Mouse (Mus musculus) yolk sac, embryonic 10.5 days (tissue): Measurements from ENCODE around the gene Cep162.

ENCODE experiments used
- DNase-seq: peaks from one replicate; pipeline ENCODE4 v3.0.0-alpha.2; 2017; ENCODE audit warnings: low spot score

Cep162 gene

DNA sequence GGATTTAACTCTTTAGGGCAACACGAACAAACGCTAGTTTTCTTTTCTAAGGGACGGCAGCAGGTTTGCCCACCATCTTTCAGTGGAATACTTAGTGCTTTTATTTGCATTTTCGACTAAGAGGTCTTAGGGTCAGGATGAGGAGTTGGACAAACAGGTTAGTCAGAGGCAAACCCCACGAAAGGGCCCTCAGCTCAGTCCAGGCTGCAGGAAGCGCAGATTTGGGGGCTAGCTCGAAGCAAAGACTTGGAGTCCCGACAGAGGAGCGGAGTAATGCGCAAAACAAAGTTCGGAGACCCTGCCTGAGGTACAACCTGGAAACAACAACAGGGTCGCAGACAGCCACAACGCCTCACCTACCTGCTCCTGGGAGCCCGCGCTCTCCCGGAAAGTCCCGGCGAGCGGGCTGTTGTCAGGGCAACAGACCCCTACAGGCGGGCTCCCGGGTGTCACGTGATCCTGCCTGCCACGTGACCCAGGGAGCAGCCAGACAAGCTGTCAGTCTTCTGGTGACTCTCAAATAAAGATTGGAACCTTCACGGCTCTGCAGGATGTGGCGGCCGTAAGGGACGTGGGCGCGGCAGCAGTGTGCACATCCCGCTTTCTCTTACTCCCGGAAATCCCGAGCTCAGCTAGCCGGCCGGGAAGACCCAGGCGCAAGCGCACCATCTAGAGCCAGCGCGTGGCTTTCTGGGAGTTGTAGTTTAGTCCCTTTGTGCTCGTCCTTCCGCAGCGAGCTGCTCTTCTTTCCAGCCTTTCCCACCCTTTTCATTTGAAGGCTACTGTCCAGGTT, at the start of gene Cep162:
Gene Cep162, minus strand, starts transcription at position 634 of the 793 bp plus-strand sequence.
- DNase-seq = peak; percentile 93

DNA sequence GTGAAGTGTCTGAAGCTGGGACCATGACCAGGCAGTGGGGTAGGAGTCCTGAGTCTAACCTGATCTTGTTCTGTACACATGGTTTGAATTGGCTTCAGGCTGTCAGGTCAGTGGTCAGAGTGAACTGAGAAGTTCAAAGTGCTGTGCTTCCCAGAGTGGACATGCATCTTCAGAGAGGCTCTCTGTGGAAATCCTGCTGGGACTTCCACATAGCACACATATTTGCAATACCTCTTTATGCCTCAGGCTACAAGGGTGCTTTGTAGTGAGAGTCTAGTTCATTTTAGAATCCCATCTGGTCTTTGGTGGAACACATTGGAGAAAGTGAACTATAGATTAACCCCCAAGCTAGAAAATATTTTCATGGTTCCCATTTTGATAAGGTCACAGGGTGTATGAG, 47.9 kb upstream of the Cep162 start:
- no peak for DNase-seq

DNA sequence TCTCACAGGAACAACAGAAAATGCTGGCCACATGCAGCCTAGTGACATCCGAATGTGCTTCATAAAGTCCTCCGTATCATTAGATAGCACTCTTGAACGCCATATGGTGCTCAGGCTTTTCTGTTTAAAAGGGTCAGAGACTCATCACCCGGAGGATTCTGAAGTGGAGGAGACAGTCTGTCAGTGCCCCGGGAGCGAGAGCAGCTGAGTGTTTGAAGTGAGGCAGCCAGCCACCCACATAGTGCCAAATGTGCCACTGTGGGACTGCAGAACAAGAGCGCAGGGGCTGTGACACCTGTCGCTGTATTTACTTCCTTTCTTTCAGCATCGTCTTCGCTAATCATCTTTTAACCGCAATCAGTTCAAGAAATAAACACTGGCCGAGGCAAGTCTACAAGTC, 43.6 kb upstream of the Cep162 start:
- no peak for DNase-seq

DNA sequence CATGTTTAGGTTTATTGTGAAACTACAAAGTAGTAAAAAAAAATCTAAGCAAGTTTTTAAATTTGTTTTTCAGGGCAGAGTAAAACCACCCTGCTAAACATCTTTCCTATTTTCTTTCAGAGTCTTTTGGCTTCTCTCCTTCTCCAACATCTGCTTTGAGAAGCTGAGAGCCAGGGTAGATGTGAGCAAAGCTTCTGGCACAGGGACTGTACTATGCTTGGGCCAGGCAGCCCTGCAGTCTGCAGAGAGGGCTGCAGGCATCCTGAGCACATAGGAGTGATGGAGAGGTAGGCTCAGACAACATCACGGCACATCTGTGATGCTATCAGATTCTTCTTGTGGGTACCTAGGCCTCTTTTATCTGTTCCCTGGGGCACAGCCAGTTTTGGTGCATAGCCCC, 42.2 kb upstream of the Cep162 start:
- DNase-seq = no peak

DNA sequence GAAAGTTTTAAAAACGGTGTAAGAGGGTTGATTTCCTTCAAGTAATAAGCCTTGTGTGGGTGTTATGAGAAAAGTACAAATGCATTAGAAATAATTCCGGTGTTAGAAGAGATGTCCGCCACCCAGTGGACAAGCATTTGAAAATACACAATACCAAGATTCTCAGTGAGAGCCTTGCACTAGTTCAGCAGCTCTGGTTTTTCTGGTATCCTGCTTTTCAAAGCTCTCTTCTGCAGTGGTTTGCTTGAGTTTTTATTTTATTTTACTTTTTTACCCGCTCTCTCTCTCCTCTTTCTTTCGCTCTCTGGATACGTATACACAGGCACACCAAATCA, 327 bp upstream of the Cep162 start:
- no peak for DNase-seq

DNA sequence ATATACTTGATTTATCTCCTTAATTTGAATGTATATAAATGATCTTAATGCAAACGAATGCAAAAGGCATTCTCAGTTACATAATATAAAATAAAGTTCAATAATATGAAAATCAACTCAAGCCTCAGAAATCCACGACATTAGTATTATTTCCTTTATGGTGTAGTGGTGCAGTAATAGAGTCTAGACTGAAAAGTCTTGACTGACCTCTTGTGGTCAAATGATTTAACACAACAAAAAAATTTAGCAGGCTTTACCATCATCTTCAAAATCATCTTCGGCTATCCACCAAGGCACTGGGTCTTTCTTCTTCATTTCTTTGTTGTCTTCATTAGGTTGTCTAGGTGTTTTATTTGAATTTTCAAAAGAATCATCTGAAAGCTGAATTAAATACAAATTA, 7.2 kb downstream of the Cep162 start:
- no peak for DNase-seq

DNA sequence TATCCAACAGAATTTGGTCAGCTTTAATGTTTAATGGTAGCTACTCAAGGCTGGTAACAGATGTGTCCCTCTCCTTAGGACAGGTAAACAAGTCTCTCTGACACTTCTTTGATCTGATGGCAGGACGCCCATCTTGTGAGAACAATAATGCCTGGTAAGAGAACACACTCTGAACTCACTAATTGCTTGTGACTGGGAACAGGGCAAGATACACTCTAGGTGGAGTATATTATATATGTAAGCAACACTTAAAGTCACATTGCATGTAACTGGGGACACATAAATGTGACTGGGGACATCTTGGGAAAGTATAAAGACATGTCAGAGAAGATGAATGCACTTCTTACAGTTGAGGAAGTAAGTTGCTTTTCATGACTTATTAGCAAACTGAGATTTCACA, 7.7 kb downstream of the Cep162 start:
- no peak for DNase-seq

DNA sequence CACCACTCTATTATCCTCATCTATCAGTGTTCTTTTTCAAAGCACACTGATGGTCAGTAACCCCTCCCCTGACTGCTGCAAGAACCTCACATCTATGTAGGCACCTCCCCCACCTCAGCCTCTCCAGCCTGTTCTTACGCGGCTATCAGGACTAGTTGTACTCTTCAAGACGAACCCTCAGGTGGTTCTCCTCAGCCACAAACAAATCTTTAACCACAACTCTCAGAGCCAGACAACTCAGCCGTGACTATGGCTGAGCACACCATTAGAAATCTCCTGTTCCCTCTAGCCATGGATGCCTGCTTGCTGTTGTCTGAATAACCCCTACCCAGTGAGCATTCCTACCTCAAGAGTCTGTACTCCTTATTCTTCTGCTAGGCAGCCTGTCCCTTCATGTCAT, 42.1 kb downstream of the Cep162 start:
- DNase-seq = no peak

DNA sequence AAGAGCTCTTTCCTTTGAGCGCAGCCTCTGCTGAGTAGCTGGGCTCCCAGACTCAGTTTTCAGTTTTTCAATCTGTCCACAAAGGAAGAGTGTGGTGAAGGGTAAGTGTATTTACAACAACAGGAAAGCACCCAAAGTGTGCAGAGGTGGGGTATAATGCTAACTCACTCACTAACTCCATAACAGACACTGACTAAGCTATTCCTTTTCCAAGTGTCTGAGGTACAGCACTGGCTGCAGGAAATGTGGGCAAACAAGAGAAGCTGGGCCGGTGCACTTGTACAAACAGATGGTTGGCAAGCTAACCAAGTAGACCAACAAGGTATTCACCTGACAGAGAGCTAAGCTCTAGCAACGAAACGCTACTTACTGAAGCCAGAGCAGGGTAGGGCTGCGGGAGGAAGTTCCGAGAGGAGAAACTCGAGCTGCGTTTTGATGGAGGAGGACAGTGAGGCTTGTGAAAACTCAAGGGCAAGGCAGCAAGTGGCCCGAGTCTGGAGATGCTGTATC, 44.5 kb downstream of the Cep162 start:
- no peak for DNase-seq

DNA sequence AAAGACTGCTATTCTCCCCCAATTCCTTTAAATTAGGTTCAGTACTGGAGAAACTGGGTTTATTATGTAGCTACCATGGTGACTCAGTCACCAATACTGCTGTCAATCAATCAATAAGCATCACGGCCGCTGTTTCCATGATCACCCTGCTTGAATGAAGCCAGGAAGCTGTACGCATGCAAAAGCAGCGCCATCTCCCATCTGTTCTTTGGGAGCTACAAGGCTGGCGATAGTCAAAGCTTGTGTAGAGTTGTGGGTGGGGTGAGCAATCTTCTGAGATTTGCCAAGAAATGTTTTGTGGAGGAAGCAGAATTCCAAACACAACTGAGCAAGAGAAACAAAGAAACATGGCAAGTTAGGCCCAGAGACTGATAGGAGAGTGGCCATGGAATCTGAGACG, 52.9 kb downstream of the Cep162 start:
- DNase-seq = no peak

DNA sequence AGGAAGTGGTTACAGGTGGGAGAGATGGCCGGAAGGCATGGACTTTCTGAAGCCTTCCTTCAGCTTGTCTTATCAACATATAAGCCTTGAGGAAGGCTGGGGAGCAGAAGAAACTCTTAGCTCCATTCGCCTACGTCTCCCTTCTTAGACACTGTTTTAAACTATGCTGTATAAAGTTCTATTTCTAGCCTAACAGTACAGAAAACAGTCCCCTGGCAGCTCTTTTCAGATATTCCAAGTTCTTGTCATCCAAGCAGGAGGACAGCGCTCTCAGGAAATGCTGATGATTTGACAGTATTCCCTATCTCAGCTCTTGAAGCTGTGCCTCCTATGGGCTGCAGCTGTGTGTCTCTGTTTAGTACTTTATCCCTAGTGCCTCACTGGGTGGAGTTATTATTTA, 54.4 kb downstream of the Cep162 start:
- DNase-seq = no peak

DNA sequence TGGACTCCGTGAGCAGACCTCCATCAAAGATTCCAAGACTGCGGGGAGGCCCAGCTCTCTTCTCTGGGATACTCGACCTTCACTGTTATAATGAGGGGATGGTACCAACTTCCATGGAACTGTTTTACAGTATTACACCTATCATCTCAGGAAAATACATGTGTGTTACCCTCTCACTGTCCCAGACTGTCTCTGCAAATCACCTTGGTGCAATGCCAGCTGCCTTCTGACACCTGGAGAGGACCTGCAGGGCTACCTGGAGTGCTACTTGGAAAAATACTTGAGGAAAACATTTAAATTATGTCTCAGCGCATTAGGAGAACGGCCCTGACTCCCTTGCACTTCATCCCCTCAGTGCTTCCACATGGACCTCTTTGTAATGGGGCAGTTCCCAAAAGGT, 54.9 kb downstream of the Cep162 start:
- DNase-seq = no peak

DNA sequence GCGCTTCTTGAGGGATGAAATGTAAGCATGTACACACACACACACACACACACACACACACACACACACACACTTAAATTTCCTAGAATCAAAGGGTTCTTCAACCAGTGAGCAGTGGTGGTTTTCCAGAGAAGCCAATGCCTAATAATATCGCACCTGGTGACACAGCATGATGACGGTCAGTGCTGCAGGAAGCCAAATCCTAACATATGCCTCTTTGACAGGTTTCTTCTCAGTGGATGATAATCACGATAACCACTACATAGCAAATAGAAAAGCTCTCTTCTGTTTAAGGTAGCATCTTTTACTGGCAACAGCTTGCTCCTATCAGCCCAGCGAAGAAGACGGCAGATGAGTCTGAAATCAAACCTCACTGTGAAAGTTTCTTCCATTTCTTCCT, 57.3 kb downstream of the Cep162 start:
- no peak for DNase-seq

DNA sequence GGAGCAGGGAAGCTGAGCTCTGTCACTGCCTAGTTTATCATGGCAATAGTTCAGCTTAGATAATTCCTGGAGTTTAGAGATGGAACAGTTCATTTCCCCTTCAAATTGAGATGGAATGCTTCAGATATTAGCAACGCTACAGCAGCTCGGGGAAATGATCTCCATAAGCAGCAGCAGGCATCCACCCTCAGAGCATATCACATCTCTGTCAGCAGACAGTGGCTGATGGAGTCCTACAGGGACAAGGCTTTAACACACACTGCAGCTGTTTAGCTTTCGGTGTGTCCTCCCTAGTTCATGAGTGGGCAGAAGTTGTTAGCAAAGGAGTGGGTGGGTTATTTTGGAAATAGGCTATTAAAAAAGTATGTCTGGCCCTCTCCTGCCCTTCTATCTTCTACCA, 58.1 kb downstream of the Cep162 start:
- no peak for DNase-seq

DNA sequence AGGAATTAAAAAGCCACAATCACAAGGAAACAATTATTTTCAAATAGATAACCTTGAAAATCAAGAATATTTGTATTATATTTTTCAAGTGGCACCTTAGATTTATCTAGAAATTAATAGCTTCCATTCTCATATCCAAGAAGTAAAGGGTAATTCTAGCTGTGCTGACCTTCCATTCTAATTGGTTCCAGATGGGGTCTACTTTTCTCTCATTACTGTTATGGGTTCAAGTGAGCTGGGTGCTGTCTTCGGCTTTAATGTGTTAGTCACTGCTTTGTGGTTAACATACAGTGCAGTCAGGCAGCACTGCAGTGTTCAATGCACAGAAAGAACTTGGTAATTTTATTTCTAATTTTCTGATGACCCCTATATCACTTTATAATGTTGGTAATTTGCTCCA, 61.6 kb downstream of the Cep162 start:
- no peak for DNase-seq

DNA sequence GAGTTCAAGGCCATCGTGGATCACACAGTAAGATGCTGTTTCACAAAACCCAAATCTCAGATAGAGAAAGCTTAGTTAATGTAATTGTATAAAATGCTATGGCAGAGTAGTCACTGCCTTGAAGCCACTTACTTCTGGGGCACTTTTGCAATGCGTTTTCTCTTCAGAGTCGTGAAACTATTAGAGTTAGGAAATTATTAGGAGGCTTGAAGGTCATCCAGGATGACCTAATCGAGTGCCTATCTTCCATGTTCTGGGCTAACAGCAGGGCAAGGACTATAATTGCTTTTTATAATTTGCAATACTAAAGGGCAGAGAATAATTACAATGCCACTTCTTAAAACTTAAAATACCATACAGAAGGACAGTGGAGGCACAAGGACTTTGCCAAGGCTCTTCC, 68.0 kb downstream of the Cep162 start:
- no peak for DNase-seq

DNA sequence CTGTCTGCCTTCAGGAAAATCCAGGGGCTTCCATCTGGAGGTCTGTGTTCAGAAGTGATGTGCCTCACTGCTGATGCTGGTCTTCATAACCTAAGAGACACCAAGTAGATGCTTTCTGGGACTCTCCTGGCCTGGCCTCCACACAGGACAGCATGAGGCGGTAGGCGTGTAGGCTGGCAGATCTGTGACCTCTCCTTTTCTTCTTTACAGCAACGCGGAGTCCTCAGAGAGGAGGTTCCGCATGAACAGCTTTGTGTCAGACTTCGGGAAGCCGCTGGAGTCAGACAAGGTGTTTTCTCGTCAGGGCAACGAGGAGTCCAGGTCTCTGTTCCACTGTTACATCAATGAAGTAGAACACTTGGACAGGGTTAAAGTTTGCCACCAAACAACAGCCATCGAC, 73.1 kb downstream of the Cep162 start:
- no peak for DNase-seq

DNA sequence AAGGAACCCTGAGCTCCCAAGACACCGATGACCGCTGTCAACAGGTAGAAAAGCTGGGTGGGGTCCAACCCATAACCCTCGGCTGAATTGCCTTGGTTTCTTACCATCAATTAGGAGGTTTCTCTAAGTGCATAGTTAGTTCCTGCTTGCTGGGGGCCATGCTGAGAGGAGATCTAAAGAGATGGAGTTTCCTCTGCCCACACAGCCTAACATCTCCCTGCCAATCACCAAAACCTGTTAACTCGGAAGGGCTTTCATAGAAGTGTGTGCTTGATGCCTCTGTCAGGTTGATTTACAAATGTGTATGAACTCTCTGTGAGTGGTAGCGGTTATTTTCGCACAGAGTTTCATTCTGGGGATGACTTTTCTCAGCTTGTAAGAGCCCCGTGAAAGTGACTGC, 76.8 kb downstream of the Cep162 start:
- DNase-seq = no peak

DNA sequence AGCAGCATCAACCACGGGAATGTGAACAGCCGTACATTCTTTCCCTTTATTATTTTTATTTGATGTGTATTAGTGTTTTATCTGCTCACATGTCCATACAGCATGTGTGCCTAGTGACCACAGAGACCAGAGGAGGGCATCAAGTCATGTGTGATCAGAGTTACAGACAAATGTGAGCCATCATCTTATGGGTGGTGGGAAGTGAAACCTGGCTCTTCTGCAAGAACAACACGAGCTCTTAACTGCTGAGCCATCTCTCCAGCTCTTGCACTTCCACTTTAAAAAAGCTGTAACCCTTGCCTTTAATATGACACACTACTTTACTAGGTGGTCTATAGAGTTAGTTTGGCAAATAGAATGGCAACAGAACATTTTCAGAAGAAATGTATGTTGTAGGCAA, 83.8 kb downstream of the Cep162 start:
- DNase-seq = no peak

DNA sequence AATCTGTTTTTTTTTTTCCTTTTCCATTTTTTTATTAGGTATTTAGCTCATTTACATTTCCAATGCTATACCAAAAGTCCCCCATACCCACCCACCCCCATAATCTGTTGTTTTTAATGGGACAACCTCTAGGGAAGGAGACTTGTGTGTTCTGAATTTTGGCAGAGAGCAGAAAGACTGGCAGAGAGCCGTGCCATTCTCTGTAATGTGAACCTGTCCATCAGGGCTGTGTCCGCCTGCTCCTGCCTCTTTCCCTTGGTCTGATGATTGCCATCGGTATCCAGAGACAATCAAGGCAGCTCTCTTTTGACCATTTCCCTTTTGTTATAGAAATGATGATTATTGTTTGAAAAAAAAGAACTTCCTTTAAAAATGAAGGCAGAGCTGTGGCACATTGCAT, 84.4 kb downstream of the Cep162 start:
- no peak for DNase-seq

DNA sequence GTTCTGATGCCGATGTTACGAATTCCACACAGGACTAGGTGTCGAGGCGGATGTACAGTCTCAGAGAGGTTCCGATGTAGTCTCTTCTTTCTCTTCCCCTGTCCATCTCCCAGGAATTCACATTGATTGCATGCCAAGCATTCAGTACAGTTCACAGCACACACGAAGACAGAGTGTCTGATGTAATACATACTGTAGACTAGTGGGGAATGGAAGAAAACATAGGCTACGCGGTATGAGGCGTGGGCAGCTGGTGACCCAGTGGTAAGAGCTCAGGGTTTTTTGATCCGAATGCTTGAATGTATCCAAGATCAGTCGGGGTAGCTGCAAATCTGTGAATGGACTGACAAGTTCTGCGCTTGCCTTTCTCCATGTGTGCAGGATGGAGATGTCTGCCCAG, 86.2 kb downstream of the Cep162 start:
- no peak for DNase-seq

DNA sequence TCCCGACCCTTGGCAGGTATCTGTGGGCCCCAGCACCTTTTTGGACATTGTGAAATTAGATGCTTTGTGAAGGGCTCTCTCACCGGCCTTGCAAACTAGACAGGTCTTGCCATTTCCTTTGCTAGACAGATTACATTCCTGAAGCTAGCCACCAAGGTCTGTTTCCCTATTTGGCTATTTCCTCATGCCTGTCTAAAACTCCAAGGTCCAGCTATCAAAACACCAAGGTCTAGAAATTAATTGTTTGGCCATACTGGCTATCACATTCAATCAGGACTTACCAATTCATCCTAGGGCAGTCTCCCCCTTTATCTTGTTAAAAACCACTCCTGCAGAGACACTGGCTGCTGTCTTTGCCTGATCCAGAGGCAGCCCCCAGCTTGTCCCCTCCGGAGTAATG, 87.3 kb downstream of the Cep162 start:
- no peak for DNase-seq

DNA sequence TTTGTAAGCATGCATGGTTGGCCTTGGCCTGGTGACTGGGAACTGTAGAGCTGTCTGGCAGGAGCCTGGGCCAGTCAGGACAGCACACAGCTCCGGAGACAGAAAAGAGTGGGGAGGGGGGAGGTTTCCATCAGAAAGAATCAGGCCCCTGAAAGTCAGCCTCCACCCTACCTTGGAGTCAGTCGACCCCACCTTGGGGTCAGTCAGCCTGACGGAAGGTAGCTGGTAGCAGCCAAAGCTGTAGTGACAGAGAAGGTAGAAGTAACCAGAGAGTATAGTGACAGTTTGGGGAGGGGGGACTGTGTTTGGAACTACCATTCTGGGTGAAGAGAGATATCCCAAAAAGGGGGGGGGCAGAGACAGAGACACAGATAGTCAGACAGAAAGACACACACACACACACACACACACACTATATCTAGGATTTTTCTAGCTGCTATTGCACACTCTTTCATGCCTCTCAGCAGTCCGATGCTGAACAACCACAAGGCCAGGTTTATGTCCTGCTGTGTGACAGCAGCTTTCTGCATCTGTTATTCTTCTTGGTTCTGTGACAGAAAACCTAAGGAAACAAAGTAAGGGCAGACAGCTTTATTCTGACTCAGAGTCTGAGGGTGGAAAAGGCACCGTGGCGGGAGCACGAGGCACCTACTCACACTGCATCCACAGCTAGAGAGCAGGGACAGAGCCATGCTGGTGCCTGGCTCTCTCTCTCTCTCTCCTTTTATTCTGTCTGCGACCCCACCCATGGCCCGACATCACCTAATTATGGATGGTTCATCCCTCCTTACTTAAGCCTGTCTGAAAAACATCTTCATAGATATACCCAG, 88.1 kb downstream of the Cep162 start:
- DNase-seq = no peak

DNA sequence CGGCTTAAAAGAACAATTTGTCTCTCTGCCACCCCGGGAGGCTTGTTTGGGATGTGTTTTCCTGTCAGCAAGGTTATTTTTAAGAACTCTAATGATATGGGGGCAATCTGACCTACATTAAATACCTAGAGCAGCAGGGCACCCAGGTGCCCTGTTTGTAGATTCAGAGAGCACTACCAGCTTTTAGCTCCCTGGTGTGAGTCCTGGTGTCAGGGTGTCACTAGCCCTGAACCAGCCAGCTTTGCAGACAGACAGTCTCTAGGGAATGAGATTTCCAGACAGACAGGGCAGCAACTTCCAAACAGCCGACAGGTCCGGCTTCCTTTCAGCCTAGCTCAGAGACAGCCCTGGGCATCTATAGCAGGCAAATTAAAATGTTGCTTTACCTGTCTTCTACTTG, 92.8 kb downstream of the Cep162 start:
- no peak for DNase-seq
